Mouse (Mus musculus) midbrain, embryonic 14.5 days (tissue): ENCODE results near the gene Etfbkmt. TPM values are rescaled to one million over a fixed set of nuclear protein-coding genes. Genes with fewer than 3 reads are reported as not detected.

Experiments used
- ATAC-seq: fragments of 200-750 bp; cut with Nextera tagmentation; 2 replicates; pipeline ENCODE4 v1.8.0; 2017; ENCODE audit warnings: moderate number of reproducible peaks, moderate library complexity; ENCODE audit not compliant: low FRiP score, low TSS enrichment
- DNase-seq: peaks from one replicate; pipeline ENCODE4 v3.0.0-alpha.2; 2015
- H3K27ac ChIP-seq: fragments of 300-500 bp; sonication (generic); replicated peaks from 2 replicates; pipeline ENCODE4 v1.5.1; 2014; ENCODE audit warnings: mild to moderate bottlenecking, low read depth, low read length, moderate library complexity
- H3K27me3 ChIP-seq: fragments of 300-500 bp; sonication (generic); 2 replicates; pipeline ENCODE4 v1.6.1; 2014; ENCODE audit warnings: low read length, control low read depth, mixed read lengths; ENCODE audit not compliant: control insufficient read depth, insufficient read depth
- H3K36me3 ChIP-seq: fragments of 300-500 bp; sonication (generic); 2 replicates; pipeline ENCODE4 v1.6.1; 2014; ENCODE audit warnings: low read length, control low read depth; ENCODE audit not compliant: control insufficient read depth, insufficient read depth
- H3K4me1 ChIP-seq: fragments of 300-500 bp; sonication (generic); 2 replicates; pipeline ENCODE4 v1.6.1; 2014; ENCODE audit warnings: mild to moderate bottlenecking, antibody characterized with exemption, low read length, control low read depth; ENCODE audit not compliant: control insufficient read depth, insufficient read depth
- H3K4me2 ChIP-seq: fragments of 300-500 bp; sonication (generic); 2 replicates; pipeline ENCODE4 v1.6.1; 2014; ENCODE audit warnings: mild to moderate bottlenecking, low read length, moderate library complexity
- H3K4me3 ChIP-seq: fragments of 300-500 bp; sonication (generic); replicated peaks from 2 replicates; pipeline ENCODE4 v1.5.1; 2014; ENCODE audit warnings: low read depth, low read length
- H3K9ac ChIP-seq: fragments of 300-500 bp; sonication (generic); replicated peaks from 2 replicates; pipeline ENCODE4 v1.6.1; 2014; ENCODE audit warnings: mild to moderate bottlenecking, low read length, moderate library complexity
- H3K9me3 ChIP-seq: fragments of 300-500 bp; sonication (generic); 2 replicates; pipeline ENCODE4 v1.6.1; 2016; ENCODE audit warnings: low read length, control low read depth, mixed read lengths; ENCODE audit not compliant: control insufficient read depth
- WGBS: fragments of 180-500 bp; shearing (Covaris S2); extraction: QIAGEN DNeasy Blood & Tissue Kit; methylation state at CpG from one replicate; pipeline ENCODE4 v1.1.7; 2014; 5-methylcytosine and 5-hydroxymethylcytosine counted together
- polyA plus RNA-seq: library from polyadenylated mRNA; unstranded; fragments of >200 nt; fragmentation: Nextera tagmentation; extraction: Ambion mirVana; gene quantifications from 2 replicates; pipeline ENCODE4 v1.2.1, GENCODE M21; 2014

The Etfbkmt gene
- polyA plus RNA-seq, 1 experiment from 2014 or later: 6.0 TPM

- Histone ChIP-seq H3K4me3 (peak overlapping the region; percentile 43), H3K27me3 (no peaks in the 10 kb centered on the region), H3K9me3 (no peaks in the 10 kb centered on the region), H3K36me3 (no peaks in the 10 kb centered on the region), H3K4me1 (peaks cover 4% of the 10 kb centered on the region; the same call in 1 of the 2 replicates), H3K27ac (no peak overlapping the region), H3K9ac (peak overlapping the region; percentile 43), H3K4me2 (peak overlapping the region; percentile 73)
- WGBS: 6% methylated on average over 36 of the region's 36 CpGs
- ATAC-seq (peak; percentile 82), DNase-seq (peak; percentile 85)
These were observed 1.9 kb downstream of the Etfbkmt start for GRCm38 (mm10) chr6:149141393-149142173.

- WGBS: 97% methylated on average over 1 of the region's 1 CpGs
- no peak overlapping the region for H3K4me2 ChIP-seq
These were observed 5.5 kb downstream of the Etfbkmt start for GRCm38 (mm10) chr6:149145143-149145542.

DNA sequence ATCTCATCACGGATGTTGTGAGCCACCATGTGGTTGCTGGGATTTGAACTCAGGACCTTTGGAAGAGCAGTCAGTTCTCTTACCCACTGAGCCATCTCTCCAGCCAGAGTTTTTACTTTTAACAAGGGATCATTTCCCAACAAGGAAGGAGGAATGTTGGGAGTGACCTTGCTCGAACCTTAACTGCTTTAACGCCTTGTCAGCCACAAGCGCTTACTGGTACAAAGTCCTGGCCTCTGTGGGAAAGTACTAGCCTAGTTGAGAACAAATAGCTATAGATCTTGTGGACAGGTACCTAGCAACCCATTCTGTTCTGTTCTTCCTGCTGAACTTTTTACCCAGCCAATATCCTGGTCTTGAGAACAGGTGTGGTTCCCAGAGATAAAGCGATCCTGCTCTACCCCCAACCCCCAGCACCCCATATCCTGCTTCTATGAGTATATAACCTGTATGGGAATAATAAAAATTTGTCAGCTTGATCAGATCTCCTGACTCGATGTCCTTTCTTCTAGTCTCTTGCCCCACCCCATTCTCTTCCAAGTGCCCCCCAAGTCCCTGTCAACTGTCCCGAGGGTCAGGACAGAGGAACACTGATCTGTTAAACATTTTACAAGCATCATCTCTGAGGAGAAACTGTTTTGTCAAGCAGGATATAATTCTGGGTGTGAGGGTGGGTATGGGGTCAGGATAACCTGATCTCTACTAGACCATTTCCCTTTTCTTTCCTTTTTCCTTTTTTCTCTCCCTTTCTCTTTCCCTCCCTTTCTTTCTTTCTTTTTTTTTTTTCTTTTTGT lies 9.0 kb downstream of the Etfbkmt start:
- 93% methylated on average over 7 of the region's 7 CpGs for WGBS
- no peaks in the 10 kb centered on the region for H3K9me3 ChIP-seq
- H3K9ac ChIP-seq: no peak overlapping the region
- no peaks in the 10 kb centered on the region for H3K4me1 ChIP-seq
- H3K36me3 ChIP-seq: peaks cover 11% of the 10 kb centered on the region; the same call in 1 of the 2 replicates
- DNase-seq (no peak), ATAC-seq (no peak)
- H3K4me2 ChIP-seq: no peak overlapping the region
- H3K27me3 ChIP-seq: no peaks in the 10 kb centered on the region
- H3K27ac ChIP-seq: no peak overlapping the region
- no peak overlapping the region for H3K4me3 ChIP-seq

More at GRCm38 (mm10) chr6:149145143-149145542, 5.5 kb downstream of the Etfbkmt start:
- H3K9me3 ChIP-seq: no peaks in the 10 kb centered on the region
- no peak overlapping the region for H3K27ac ChIP-seq
- DNase-seq (no peak), ATAC-seq (no peak)
- H3K4me1 ChIP-seq: peaks cover 4% of the 10 kb centered on the region; the same call in 1 of the 2 replicates
- no peak overlapping the region for H3K4me3 ChIP-seq
- no peaks in the 10 kb centered on the region for H3K27me3 ChIP-seq
- no peak overlapping the region for H3K9ac ChIP-seq
- H3K36me3 ChIP-seq: 0 out of 2 replicates have a peak, but pooled peaks cover 3% of the 10 kb centered on the region

- no peaks in the 10 kb centered on the region for H3K9me3 ChIP-seq
- H3K27ac ChIP-seq: no peak overlapping the region
- H3K4me1 ChIP-seq: no peaks in the 10 kb centered on the region
- H3K4me2 ChIP-seq: no peak overlapping the region
- H3K27me3 ChIP-seq: no peaks in the 10 kb centered on the region
- ATAC-seq (no peak), DNase-seq (no peak)
- H3K4me3 ChIP-seq: no peak overlapping the region
- no peak overlapping the region for H3K9ac ChIP-seq
- WGBS: 94% methylated on average over 2 of the region's 2 CpGs
- H3K36me3 ChIP-seq: peaks cover 26% of the 10 kb centered on the region
These were observed 12.5 kb downstream of the Etfbkmt start for GRCm38 (mm10) chr6:149152119-149152518.

GRCm38 (mm10) chr6:149153473-149154115 lies 13.9 kb downstream of the Etfbkmt start:
- Histone ChIP-seq H3K27ac (no peak overlapping the region), H3K36me3 (peaks cover 32% of the 10 kb centered on the region), H3K4me3 (no peak overlapping the region), H3K9ac (no peak overlapping the region), H3K9me3 (no peaks in the 10 kb centered on the region), H3K4me1 (no peaks in the 10 kb centered on the region), H3K4me2 (no peak overlapping the region), H3K27me3 (no peaks in the 10 kb centered on the region)
- no peak for ATAC-seq
- no peak for DNase-seq
- 50% methylated on average over 6 of the region's 6 CpGs for WGBS

DNA sequence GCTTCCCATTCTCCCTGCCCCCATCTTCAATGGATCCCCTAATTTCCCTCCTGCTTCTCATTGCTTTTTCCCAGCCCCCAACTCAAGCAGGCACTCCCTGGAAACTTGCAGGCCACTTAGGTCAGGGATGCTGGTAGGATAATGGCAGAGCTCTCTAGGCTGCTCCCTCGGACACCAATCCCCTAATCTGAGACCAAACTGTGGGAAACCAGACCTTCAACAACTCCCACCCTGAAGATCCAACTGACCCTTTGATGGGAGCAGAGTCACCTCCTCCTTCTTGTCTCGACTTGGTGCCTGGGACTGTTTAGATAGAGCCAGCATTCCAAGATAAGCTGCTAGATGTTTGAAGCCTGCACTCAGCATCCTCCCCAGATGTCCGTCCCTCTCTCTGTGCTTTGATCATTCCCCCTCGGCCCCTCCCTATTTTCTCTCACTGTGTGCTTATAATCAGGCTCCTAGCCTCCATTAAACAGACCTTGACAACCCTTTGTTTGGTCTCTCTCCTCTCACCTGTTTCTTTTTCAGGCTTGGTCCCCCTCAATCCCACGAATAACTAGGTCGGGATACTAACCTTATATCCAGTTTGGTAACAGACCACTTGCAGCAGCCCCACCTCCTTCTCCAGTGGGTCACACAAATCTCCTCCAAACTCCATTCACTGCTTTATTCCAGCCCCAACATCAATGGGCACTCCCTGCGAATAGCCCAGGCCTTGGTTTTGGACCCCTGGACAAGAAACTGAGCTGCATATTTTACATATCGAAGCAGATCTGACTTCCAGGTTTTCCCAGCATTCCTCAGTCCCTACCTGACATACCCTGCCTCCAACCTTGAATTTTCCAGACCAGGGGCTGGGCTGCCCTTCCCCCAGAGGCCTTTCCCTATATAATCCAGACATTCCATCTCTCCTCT lies 14.7 kb downstream of the Etfbkmt start:
- no peaks in the 10 kb centered on the region for H3K4me1 ChIP-seq
- no peaks in the 10 kb centered on the region for H3K9me3 ChIP-seq
- no peaks in the 10 kb centered on the region for H3K27me3 ChIP-seq
- DNase-seq (no peak), ATAC-seq (no peak; the same call in 1 of the 2 replicates)
- H3K4me3 ChIP-seq: no peak overlapping the region
- peaks cover 40% of the 10 kb centered on the region for H3K36me3 ChIP-seq
- 0 out of 2 replicates have a peak overlapping the region, but pooled peaks have one; percentile 10 for H3K27ac ChIP-seq
- WGBS: 15% methylated on average over 8 of the region's 8 CpGs
- no peak overlapping the region for H3K9ac ChIP-seq
- H3K4me2 ChIP-seq: no peak overlapping the region

GRCm38 (mm10) chr6:149155031-149155841 lies 15.6 kb downstream of the Etfbkmt start:
- Histone ChIP-seq H3K27ac (0 out of 2 replicates have a peak overlapping the region, but pooled peaks have one; percentile 10), H3K9ac (no peak overlapping the region), H3K4me3 (no peak overlapping the region), H3K9me3 (no peaks in the 10 kb centered on the region), H3K27me3 (no peaks in the 10 kb centered on the region), H3K4me2 (no peak overlapping the region), H3K4me1 (no peaks in the 10 kb centered on the region), H3K36me3 (peaks cover 38% of the 10 kb centered on the region)
- 86% methylated on average over 3 of the region's 3 CpGs for WGBS
- ATAC-seq: no peak
- DNase-seq: no peak
